Mouse (Mus musculus): ENCODE measurements at regions not wholly inside any gene's neighbourhood (a gene's known extent, or its start where the extent isn't known, plus 50 kb on each side); places are given as distances from the start of the nearest gene placed in this dataset.

- no peak for DNase-seq
These were observed 3475.7 kb upstream of the Gm7489 start for GRCm38 (mm10) chr15:50408985-50409384.

GRCm38 (mm10) chr15:50417641-50418040 is 3467.1 kb upstream of the Gm7489 start:
- intact Hi-C loops (cut with DNase I; ENCODE audit: low total_unique reads) = no loop called here
- no peak for DNase-seq

More at GRCm38 (mm10) chr15:50408985-50409384, 3475.7 kb upstream of the Gm7489 start:
- intact Hi-C loops (cut with DNase I; ENCODE audit: low total_unique reads) = no loop called here

GRCm38 (mm10) chr15:50423082-50423665 is 3461.5 kb upstream of the Gm7489 start:
- intact Hi-C loops (cut with DNase I; ENCODE audit: low total_unique reads) = no loop called here
- no peak for DNase-seq

GRCm38 (mm10) chr15:50449604-50450003 is 3435.1 kb upstream of the Gm7489 start:
- intact Hi-C loops (cut with DNase I; ENCODE audit: low total_unique reads) = no loop called here
- no peak for DNase-seq

- intact Hi-C loops (cut with DNase I; ENCODE audit: low total_unique reads) = no loop called here
These were observed 3412.1 kb upstream of the Gm7489 start for GRCm38 (mm10) chr15:50472626-50473025.

GRCm38 (mm10) chr15:50498716-50499115 is 3386.0 kb upstream of the Gm7489 start:
- no peak for DNase-seq
- intact Hi-C loops (cut with DNase I; ENCODE audit: low total_unique reads) = no loop called here

More at GRCm38 (mm10) chr15:50472626-50473025, 3412.1 kb upstream of the Gm7489 start:
- DNase-seq = no peak

GRCm38 (mm10) chr15:50507999-50508624 is 3376.6 kb upstream of the Gm7489 start:
- no peak for DNase-seq
- intact Hi-C loops (cut with DNase I; ENCODE audit: low total_unique reads) = no loop called here

GRCm38 (mm10) chr15:50513036-50513435 is 3371.7 kb upstream of the Gm7489 start:
- intact Hi-C loops (cut with DNase I; ENCODE audit: low total_unique reads) = no loop called here
- DNase-seq = no peak

- intact Hi-C loops (cut with DNase I; ENCODE audit: low total_unique reads) = no loop called here
- DNase-seq = no peak
These were observed 3359.9 kb upstream of the Gm7489 start for GRCm38 (mm10) chr15:50524841-50525240.

GRCm38 (mm10) chr15:50534490-50534889 is 3350.2 kb upstream of the Gm7489 start:
- intact Hi-C loops (cut with DNase I; ENCODE audit: low total_unique reads) = no loop called here
- no peak for DNase-seq

- intact Hi-C loops (cut with DNase I; ENCODE audit: low total_unique reads) = no loop called here
- DNase-seq = no peak
These were observed 3321.1 kb upstream of the Gm7489 start for GRCm38 (mm10) chr15:50563611-50564010.

- intact Hi-C loops (cut with DNase I; ENCODE audit: low total_unique reads) = no loop called here
- no peak for DNase-seq
These were observed 3303.9 kb upstream of the Gm7489 start for GRCm38 (mm10) chr15:50580811-50581210.

- intact Hi-C loops (cut with DNase I; ENCODE audit: low total_unique reads) = no loop called here
- DNase-seq = no peak
These were observed 3300.8 kb upstream of the Gm7489 start for GRCm38 (mm10) chr15:50583951-50584350.

GRCm38 (mm10) chr15:50585496-50585895 is 3299.2 kb upstream of the Gm7489 start:
- intact Hi-C loops (cut with DNase I; ENCODE audit: low total_unique reads) = no loop called here
- no peak for DNase-seq

Data from gastrocnemius, postnatal 14 days (tissue).